Mouse (Mus musculus) intestine, embryonic 14.5 days (tissue): Measurements from ENCODE around the gene Fam131c. TPM values are rescaled to one million over a fixed set of nuclear protein-coding genes. Genes with fewer than 3 reads are reported as not detected.
A peak's percentile ranks its signal among the peaks of the same experiment; 100 is the strongest.

Experiments used
- ATAC-seq: fragments of 200-750 bp; cut with Nextera tagmentation; replicated peaks from 2 replicates; pipeline ENCODE4 v1.8.0; 2017; ENCODE audit warnings: low read depth, moderate number of reproducible peaks, moderate TSS enrichment, moderate library complexity; ENCODE audit not compliant: low FRiP score, low TSS enrichment
- DNase-seq: peaks from one replicate; pipeline ENCODE4 v3.0.0-alpha.2; 2018; ENCODE audit warnings: low spot score
- H3K27ac ChIP-seq: fragments of 300-500 bp; sonication (generic); 2 replicates; pipeline ENCODE4 v1.5.1; 2014; ENCODE audit warnings: low read depth, mild to moderate bottlenecking, control low read depth
- H3K27me3 ChIP-seq: fragments of 300-500 bp; sonication (generic); replicated peaks from 2 replicates; pipeline ENCODE4 v1.6.1; 2014; ENCODE audit warnings: low read length, control low read depth; ENCODE audit not compliant: control insufficient read depth, insufficient read depth
- H3K36me3 ChIP-seq: fragments of 300-500 bp; sonication (generic); 2 replicates; pipeline ENCODE4 v1.6.1; 2014; ENCODE audit warnings: low read length, control low read depth; ENCODE audit not compliant: control insufficient read depth, insufficient read depth
- H3K4me1 ChIP-seq: fragments of 300-500 bp; sonication (generic); replicated peaks from 2 replicates; pipeline ENCODE4 v1.6.1; 2014; ENCODE audit warnings: low read length, control low read depth, mixed read lengths; ENCODE audit not compliant: control insufficient read depth, insufficient read depth
- H3K4me2 ChIP-seq: fragments of 300-500 bp; sonication (generic); 2 replicates; pipeline ENCODE4 v1.6.1; 2014; ENCODE audit warnings: low read length
- H3K4me3 ChIP-seq: fragments of 300-500 bp; sonication (generic); 2 replicates; pipeline ENCODE4 v1.5.1; 2014; ENCODE audit warnings: low read depth, low read length, control low read depth, mixed read lengths
- H3K9ac ChIP-seq: fragments of 300-500 bp; sonication (generic); 2 replicates; pipeline ENCODE4 v1.6.1; 2014; ENCODE audit warnings: mild to moderate bottlenecking, low read length
- H3K9me3 ChIP-seq: fragments of 300-500 bp; sonication (generic); 2 replicates; pipeline ENCODE4 v1.6.1; 2016; ENCODE audit warnings: low read length, control low read depth; ENCODE audit not compliant: control insufficient read depth
- WGBS: fragments of 180-500 bp; shearing (Covaris S2); extraction: QIAGEN DNeasy Blood & Tissue Kit; methylation state at CpG from one replicate; pipeline ENCODE4 v1.1.7; 2014; 5-methylcytosine and 5-hydroxymethylcytosine counted together
- polyA plus RNA-seq: library from polyadenylated mRNA; unstranded; fragments of >200 nt; fragmentation: Nextera tagmentation; extraction: Ambion mirVana; gene quantifications from 2 replicates; pipeline ENCODE4 v1.2.1, GENCODE M21; 2014

The Fam131c gene
- polyA plus RNA-seq, 1 experiment from 2014 or later = 2.9 TPM

- peaks cover 21% of the 10 kb centered on the region for H3K27me3 ChIP-seq
- peak; percentile 15; the same call in 1 of the 2 replicates for ATAC-seq
- H3K36me3 ChIP-seq = no peaks in the 10 kb centered on the region
These were observed 19.2 kb downstream of the Fam131c start for GRCm38 (mm10) chr4:141387093-141387784.

GRCm38 (mm10) chr4:141387933-141388332, 19.9 kb downstream of the Fam131c start:
- Histone ChIP-seq H3K27me3 (peaks cover 16% of the 10 kb centered on the region), H3K4me3 (no peak overlapping the region), H3K4me2 (no peak overlapping the region), H3K9ac (no peak overlapping the region), H3K4me1 (peaks cover 2% of the 10 kb centered on the region; the same call in 1 of the 2 replicates), H3K27ac (no peak overlapping the region), H3K36me3 (no peaks in the 10 kb centered on the region), H3K9me3 (no peaks in the 10 kb centered on the region)
- 61% methylated on average over 5 of the region's 5 CpGs for WGBS
- no peak for ATAC-seq
- DNase-seq = no peak

More at GRCm38 (mm10) chr4:141387093-141387784, 19.2 kb downstream of the Fam131c start:
- Histone ChIP-seq H3K9ac (no peak overlapping the region), H3K4me2 (no peak overlapping the region), H3K9me3 (no peaks in the 10 kb centered on the region), H3K4me1 (peaks cover 9% of the 10 kb centered on the region), H3K27ac (no peak overlapping the region), H3K4me3 (no peak overlapping the region)
- 16% methylated on average over 5 of the region's 5 CpGs for WGBS
- DNase-seq = peak; percentile 94

GRCm38 (mm10) chr4:141389366-141390150, 21.5 kb downstream of the Fam131c start:
- peaks cover 2% of the 10 kb centered on the region; the same call in 1 of the 2 replicates for H3K27me3 ChIP-seq
- ATAC-seq (no peak), DNase-seq (no peak)
- WGBS = 73% methylated on average over 18 of the region's 18 CpGs
- no peaks in the 10 kb centered on the region for H3K9me3 ChIP-seq
- no peak overlapping the region for H3K4me2 ChIP-seq
- no peak overlapping the region for H3K27ac ChIP-seq
- H3K9ac ChIP-seq = no peak overlapping the region
- H3K4me1 ChIP-seq = peaks cover under 1% of the 10 kb centered on the region; the same call in 1 of the 2 replicates
- H3K4me3 ChIP-seq = no peak overlapping the region
- H3K36me3 ChIP-seq = no peaks in the 10 kb centered on the region

GRCm38 (mm10) chr4:141391293-141391692, 23.3 kb downstream of the Fam131c start:
- no peak for DNase-seq
- no peak overlapping the region for H3K4me3 ChIP-seq

GRCm38 (mm10) chr4:141394751-141395150, 26.7 kb downstream of the Fam131c start:
- H3K4me3 ChIP-seq = no peak overlapping the region
- DNase-seq (no peak), ATAC-seq (no peak)
- H3K27ac ChIP-seq = no peak overlapping the region
- H3K4me1 ChIP-seq = peaks cover 5% of the 10 kb centered on the region; the same call in 1 of the 2 replicates
- no peaks in the 10 kb centered on the region for H3K36me3 ChIP-seq
- H3K9ac ChIP-seq = 0 out of 2 replicates have a peak overlapping the region, but pooled peaks have one; percentile 2
- WGBS = 13% methylated on average over 16 of the region's 16 CpGs
- no peaks in the 10 kb centered on the region for H3K9me3 ChIP-seq
- no peaks in the 10 kb centered on the region for H3K27me3 ChIP-seq
- H3K4me2 ChIP-seq = peak overlapping the region; percentile 36

More at GRCm38 (mm10) chr4:141391293-141391692, 23.3 kb downstream of the Fam131c start:
- no peak for ATAC-seq
- Histone ChIP-seq H3K4me2 (no peak overlapping the region), H3K36me3 (no peaks in the 10 kb centered on the region), H3K9ac (no peak overlapping the region), H3K27ac (no peak overlapping the region), H3K27me3 (no peaks in the 10 kb centered on the region), H3K9me3 (no peaks in the 10 kb centered on the region), H3K4me1 (peaks cover 5% of the 10 kb centered on the region; the same call in 1 of the 2 replicates)
- 81% methylated on average over 12 of the region's 12 CpGs for WGBS

GRCm38 (mm10) chr4:141397861-141398260, 29.8 kb downstream of the Fam131c start:
- no peak for ATAC-seq
- 72% methylated on average over 12 of the region's 12 CpGs for WGBS
- no peaks in the 10 kb centered on the region for H3K36me3 ChIP-seq
- H3K9me3 ChIP-seq = no peaks in the 10 kb centered on the region
- no peak overlapping the region for H3K4me2 ChIP-seq
- H3K27me3 ChIP-seq = no peaks in the 10 kb centered on the region
- H3K4me1 ChIP-seq = peaks cover 5% of the 10 kb centered on the region; the same call in 1 of the 2 replicates
- H3K4me3 ChIP-seq = no peak overlapping the region
- no peak overlapping the region for H3K9ac ChIP-seq
- DNase-seq = no peak
- H3K27ac ChIP-seq = no peak overlapping the region

- Histone ChIP-seq H3K27ac (no peak within 1 kb of the TSS), H3K36me3 (no peaks in the 10 kb centered on the region), H3K4me2 (no peak within 1 kb of the TSS), H3K4me1 (peaks cover 5% of the 10 kb centered on the region; the same call in 1 of the 2 replicates), H3K27me3 (no peaks in the 10 kb centered on the region), H3K9ac (no peak within 1 kb of the TSS), H3K4me3 (no peak within 1 kb of the TSS), H3K9me3 (no peaks in the 10 kb centered on the region)
- 57% methylated on average over 12 of the region's 12 CpGs for WGBS
- DNase-seq (no peak), ATAC-seq (no peak)
These were observed 30.5 kb downstream of the Fam131c start, which contains the start of gene Clcnka for GRCm38 (mm10) chr4:141398545-141398944. TSS of gene Clcnka (minus strand) at chr4:141398724.

GRCm38 (mm10) chr4:141400171-141400570, 32.2 kb downstream of the Fam131c start:
- no peaks in the 10 kb centered on the region for H3K36me3 ChIP-seq
- no peak overlapping the region for H3K4me2 ChIP-seq
- 84% methylated on average over 15 of the region's 15 CpGs for WGBS
- H3K9ac ChIP-seq = no peak overlapping the region
- no peaks in the 10 kb centered on the region for H3K9me3 ChIP-seq
- no peak for DNase-seq
- peaks cover 5% of the 10 kb centered on the region; the same call in 1 of the 2 replicates for H3K4me1 ChIP-seq
- ATAC-seq = no peak
- H3K27me3 ChIP-seq = no peaks in the 10 kb centered on the region
- H3K4me3 ChIP-seq = no peak overlapping the region
- no peak overlapping the region for H3K27ac ChIP-seq
